Mouse (Mus musculus) embryonic stem cell, embryonic (primary cell): ENCODE data around the gene Dnajc14.

Experiments used
- CTCF ChIA-PET, 4 experiments: fragments of 300-600 bp in 2 of 4; fragments of 350-600 bp in 2 of 4; sonication (Branson Sonifier 250); formaldehyde crosslinking; loops; one replicate each; lab custom pipeline; 2022; ENCODE audit warnings: inconsistent platforms in 2 of 4; lab: Charles Lee
- POLR2A ChIA-PET, 4 experiments: fragments of 300-600 bp in 2 of 4; fragments of 350-600 bp in 2 of 4; sonication (Branson Sonifier 250); formaldehyde crosslinking; loops; one replicate each; lab custom pipeline; 2022; ENCODE audit warnings: antibody characterized with exemption in 4 of 4, inconsistent platforms in 1 of 4; lab: Charles Lee

Gene Dnajc14

GRCm38 (mm10) chr10:128804271-128805091 is 619 bp downstream of the Dnajc14 start, which contains the start of gene Tmem198b:
Gene Tmem198b (minus strand): TSS chr10:128804370.
- ChIA-PET POLR2A (interaction anchor here (0.5 to 4.7 kb wide), 112 partner anchors 9 to 1469 kb away, joined by 3 to 41 read pairs (median 5); partner anchors contain the start of genes Ormdl2 (in 4 of the 4), Pym1 (in 3 of the 4), Bloc1s1 (in 2 of the 4) and Cdk2 (in 2 of the 4)), CTCF (interaction anchor here in 3 of 4 experiments (0.6 to 1.8 kb wide), 20 partner anchors 16 to 1960 kb away, joined by 3 to 20 read pairs (median 4); partner anchors contain the start of genes Nabp2 (in 1 of the 3), Pym1 (in 1 of the 3) and Rnf41 (in 1 of the 3))

- ChIA-PET POLR2A (interaction anchor here (0.5 to 4.7 kb wide), 126 partner anchors 8 to 537 kb away, joined by 3 to 41 read pairs (median 4); partner anchors contain the start of genes Ormdl2 (in 4 of the 4), Pa2g4 (in 3 of the 4), Pym1 (in 3 of the 4) and Zc3h10 (in 3 of the 4)), CTCF (interaction anchor here (0.5 to 1.8 kb wide), 28 partner anchors 15 to 1961 kb away, joined by 3 to 20 read pairs (median 3); partner anchors contain the start of genes Cnpy2 (in 1 of the 4), Dgka (in 1 of the 4), Esyt1 (in 1 of the 4) and Nabp2 (in 1 of the 4))
Observed at GRCm38 (mm10) chr10:128805092-128806000, 1.5 kb downstream of the Dnajc14 start.

- ChIA-PET CTCF (interaction anchor here (0.5 to 1.7 kb wide), 11 partner anchors 15 to 395 kb away, joined by 3 to 20 read pairs (median 4); partner anchors contain the start of genes Esyt1 (in 1 of the 4), Nabp2 (in 1 of the 4), Ormdl2 (in 1 of the 4) and Rnf41 (in 1 of the 4)), POLR2A (interaction anchor here (0.6 to 4.7 kb wide), 68 partner anchors 9 to 349 kb away, joined by 3 to 41 read pairs (median 6); partner anchors contain the start of genes Ormdl2 (in 4 of the 4), Pa2g4 (in 2 of the 4), Pym1 (in 2 of the 4) and Rab5b (in 2 of the 4))
Observed at GRCm38 (mm10) chr10:128806086-128806485, 2.2 kb downstream of the Dnajc14 start.

GRCm38 (mm10) chr10:128807018-128807417 is 3.2 kb downstream of the Dnajc14 start:
- POLR2A ChIA-PET: interaction anchor here in 3 of 4 experiments (0.6 to 2.3 kb wide), 12 partner anchors 7 to 111 kb away, joined by 3 to 11 read pairs (median 4); partner anchors contain the start of genes Ormdl2 (in 2 of the 3), Cdk2 (in 1 of the 3), Pmel (in 1 of the 3) and Rab5b (in 1 of the 3)

GRCm38 (mm10) chr10:128817033-128817432 is 13.2 kb downstream of the Dnajc14 start, which contains the start of gene Sarnp:
Gene Sarnp (plus strand): TSS chr10:128817333.
- ChIA-PET CTCF (no interaction called here), POLR2A (interaction anchor here in 1 of 4 experiments (1.3 kb wide), 1 partner anchor 12 kb away, joined by 7 read pairs; no protein-coding TSS in a partner anchor)

More at GRCm38 (mm10) chr10:128807018-128807417, 3.2 kb downstream of the Dnajc14 start:
- CTCF ChIA-PET: interaction anchor here in 2 of 4 experiments (0.5 to 1.6 kb wide), 3 partner anchors 8 to 33 kb away, joined by 3 to 4 read pairs (median 4); partner anchors contain the start of gene Ormdl2 (in 1 of the 2)

- ChIA-PET CTCF (interaction anchor here in 1 of 4 experiments (0.5 to 1.5 kb wide), 2 partner anchors 15 to 77 kb away, joined by 3 to 4 read pairs; no protein-coding TSS in a partner anchor), POLR2A (interaction anchor here in 2 of 4 experiments (0.5 to 4.3 kb wide), 24 partner anchors 9 to 311 kb away, joined by 3 to 41 read pairs (median 5); partner anchors contain the start of genes Dnajc14 (in 2 of the 2), Pym1 (in 2 of the 2), Tmem198b (in 2 of the 2) and Bloc1s1 (in 1 of the 2))
Observed at GRCm38 (mm10) chr10:128820217-128820616, 16.4 kb downstream of the Dnajc14 start.

- CTCF ChIA-PET: interaction anchor here in 1 of 4 experiments (1.3 to 1.7 kb wide), 5 partner anchors 11 to 92 kb away, joined by 3 to 5 read pairs (median 4); no protein-coding TSS in a partner anchor
- POLR2A ChIA-PET: interaction anchor here (0.6 to 4.3 kb wide), 54 partner anchors 7 to 518 kb away, joined by 3 to 41 read pairs (median 4); partner anchors contain the start of genes Dnajc14 (in 2 of the 4), Pym1 (in 2 of the 4), Rab5b (in 2 of the 4) and Tmem198b (in 2 of the 4)
Observed at GRCm38 (mm10) chr10:128821358-128822056, 17.6 kb downstream of the Dnajc14 start, which contains the start of gene Ormdl2. Gene Ormdl2 (minus strand): TSS chr10:128821645.

GRCm38 (mm10) chr10:128822135-128822534 is 18.3 kb downstream of the Dnajc14 start:
- ChIA-PET POLR2A (interaction anchor here (0.6 to 4.3 kb wide), 39 partner anchors 8 to 519 kb away, joined by 3 to 41 read pairs (median 4); partner anchors contain the start of genes Rab5b (in 2 of the 4), Tmem198b (in 2 of the 4), Dnajc14 (in 1 of the 4) and Esyt1 (in 1 of the 4)), CTCF (interaction anchor here in 2 of 4 experiments (0.6 to 1.7 kb wide), 4 partner anchors 15 to 200 kb away, joined by 3 to 5 read pairs (median 4); no protein-coding TSS in a partner anchor)

GRCm38 (mm10) chr10:128823087-128823486 is 19.2 kb downstream of the Dnajc14 start:
- ChIA-PET CTCF (interaction anchor here in 2 of 4 experiments (0.6 to 0.9 kb wide), 2 partner anchors 18 to 49 kb away, joined by 3 to 5 read pairs; no protein-coding TSS in a partner anchor), POLR2A (interaction anchor here in 3 of 4 experiments (0.7 to 4.3 kb wide), 19 partner anchors 9 to 112 kb away, joined by 3 to 41 read pairs (median 4); partner anchors contain the start of genes Tmem198b (in 2 of the 3) and Dnajc14 (in 1 of the 3))

GRCm38 (mm10) chr10:128823821-128824220 is 20.0 kb downstream of the Dnajc14 start:
- CTCF ChIA-PET: interaction anchor here in 2 of 4 experiments (0.6 to 0.9 kb wide), 3 partner anchors 19 to 276 kb away, joined by 3 to 5 read pairs (median 3); partner anchors contain the start of gene Zc3h10 (in 1 of the 2)
- POLR2A ChIA-PET: interaction anchor here in 2 of 4 experiments (0.6 to 4.3 kb wide), 14 partner anchors 8 to 276 kb away, joined by 3 to 41 read pairs (median 4); partner anchors contain the start of genes Tmem198b (in 1 of the 2) and Zc3h10 (in 1 of the 2)

- ChIA-PET POLR2A (interaction anchor here in 2 of 4 experiments (0.7 to 1.6 kb wide), 5 partner anchors 9 to 45 kb away, joined by 3 to 5 read pairs (median 5); partner anchors contain the start of gene Ormdl2 (in 1 of the 2)), CTCF (no interaction called here)
Observed at GRCm38 (mm10) chr10:128837400-128837799, 33.5 kb downstream of the Dnajc14 start.

GRCm38 (mm10) chr10:128839434-128839833 is 35.6 kb downstream of the Dnajc14 start:
- POLR2A ChIA-PET: interaction anchor here in 3 of 4 experiments (0.7 to 1.3 kb wide), 5 partner anchors 9 to 89 kb away, joined by 3 read pairs; partner anchors contain the start of gene Ormdl2 (in 2 of the 3)
- CTCF ChIA-PET: interaction anchor here in 1 of 4 experiments (0.7 to 1.2 kb wide), 2 partner anchors 65 to 74 kb away, joined by 3 read pairs; no protein-coding TSS in a partner anchor

- CTCF ChIA-PET: interaction anchor here in 1 of 4 experiments (0.7 kb wide), 1 partner anchor 41 kb away, joined by 5 read pairs; no protein-coding TSS in a partner anchor
- POLR2A ChIA-PET: interaction anchor here in 1 of 4 experiments (0.5 kb wide), 1 partner anchor 25 kb away, joined by 3 read pairs; no protein-coding TSS in a partner anchor
Observed at GRCm38 (mm10) chr10:128840612-128841011, 36.8 kb downstream of the Dnajc14 start.

- ChIA-PET POLR2A (interaction anchor here in 2 of 4 experiments (0.9 to 2.0 kb wide), 9 partner anchors 10 to 131 kb away, joined by 3 to 10 read pairs (median 3); partner anchors contain the start of genes Cd63 (in 1 of the 2), Dgka (in 1 of the 2) and Rdh5 (in 1 of the 2)), CTCF (interaction anchor here in 1 of 4 experiments (0.7 to 1.4 kb wide), 2 partner anchors 15 to 884 kb away, joined by 3 to 5 read pairs; no protein-coding TSS in a partner anchor)
Observed at GRCm38 (mm10) chr10:128843260-128843659, 39.4 kb downstream of the Dnajc14 start.
